Mouse (Mus musculus): ENCODE measurements around the gene Procr. TPM values are rescaled to one million over a fixed set of nuclear protein-coding genes. Genes with fewer than 3 reads are reported as not detected.
A peak's percentile ranks its signal among the peaks of the same experiment; 100 is the strongest.
"Not testable (repeated sequence)": the region's sequence is repeated elsewhere in the genome, so short reads cannot be mapped to it uniquely, and the experiment has no call there.

The Procr gene
- total RNA-seq (2021) = under 1 TPM; 0.71 to 0.96 TPM

GRCm38 (mm10) chr2:155751014-155751786 lies at the start of gene Procr:
TSS of gene Procr (plus strand) at chr2:155751117.
- no peak for DNase-seq (ENCODE audit: extremely low spot score in 1 of 2, low spot score in 1 of 2)

- DNase-seq (ENCODE audit: extremely low spot score in 1 of 2, low spot score in 1 of 2) = peak in 1 of 2 experiments; percentile 17
Observed at GRCm38 (mm10) chr2:155701399-155701919, 49.5 kb upstream of the Procr start.

- DNase-seq (ENCODE audit: extremely low spot score in 1 of 2, low spot score in 1 of 2) = no peak
Observed at GRCm38 (mm10) chr2:155703630-155704029, 47.3 kb upstream of the Procr start.

- peak in 1 of 2 experiments; percentile 29 for DNase-seq (ENCODE audit: extremely low spot score in 1 of 2, low spot score in 1 of 2)
Observed at GRCm38 (mm10) chr2:155707251-155707650, 43.7 kb upstream of the Procr start.

GRCm38 (mm10) chr2:155710557-155710956 lies 40.4 kb upstream of the Procr start:
- DNase-seq (ENCODE audit: extremely low spot score in 1 of 2, low spot score in 1 of 2) = no peak

GRCm38 (mm10) chr2:155717082-155717990 lies 33.6 kb upstream of the Procr start:
- no peak for DNase-seq (ENCODE audit: extremely low spot score in 1 of 2, low spot score in 1 of 2)

GRCm38 (mm10) chr2:155720585-155720984 lies 30.3 kb upstream of the Procr start:
- no peak for DNase-seq (ENCODE audit: extremely low spot score in 1 of 2, low spot score in 1 of 2)

GRCm38 (mm10) chr2:155724036-155724435 lies 26.9 kb upstream of the Procr start:
- DNase-seq (ENCODE audit: extremely low spot score in 1 of 2, low spot score in 1 of 2) = no peak

GRCm38 (mm10) chr2:155724526-155724925 lies 26.4 kb upstream of the Procr start:
- no peak for DNase-seq (ENCODE audit: extremely low spot score in 1 of 2, low spot score in 1 of 2)

- no peak for DNase-seq (ENCODE audit: extremely low spot score in 1 of 2, low spot score in 1 of 2)
Observed at GRCm38 (mm10) chr2:155726302-155726701, 24.6 kb upstream of the Procr start.

GRCm38 (mm10) chr2:155727764-155728395 lies 23.0 kb upstream of the Procr start:
- DNase-seq (ENCODE audit: extremely low spot score in 1 of 2, low spot score in 1 of 2) = no peak

- no peak for DNase-seq (ENCODE audit: extremely low spot score in 1 of 2, low spot score in 1 of 2)
Observed at GRCm38 (mm10) chr2:155728742-155729141, 22.2 kb upstream of the Procr start.

- DNase-seq (ENCODE audit: extremely low spot score in 1 of 2, low spot score in 1 of 2) = peak; percentile 66 to 84
Observed at GRCm38 (mm10) chr2:155729158-155729645, 21.7 kb upstream of the Procr start, which contains the start of gene Edem2. TSS of gene Edem2 (minus strand) at chr2:155729475.

GRCm38 (mm10) chr2:155735080-155735479 lies 15.8 kb upstream of the Procr start:
- no peak for DNase-seq (ENCODE audit: extremely low spot score in 1 of 2, low spot score in 1 of 2)

GRCm38 (mm10) chr2:155735766-155736165 lies 15.2 kb upstream of the Procr start, which contains the start of gene Gm17581:
TSS of gene Gm17581 (minus strand) at chr2:155735866.
- DNase-seq (ENCODE audit: extremely low spot score in 1 of 2, low spot score in 1 of 2) = not testable (repeated sequence)

- DNase-seq (ENCODE audit: extremely low spot score in 1 of 2, low spot score in 1 of 2) = no peak
Observed at GRCm38 (mm10) chr2:155736936-155737335, 14.0 kb upstream of the Procr start.

- no peak for DNase-seq (ENCODE audit: extremely low spot score in 1 of 2, low spot score in 1 of 2)
Observed at GRCm38 (mm10) chr2:155737803-155738202, 13.1 kb upstream of the Procr start.

GRCm38 (mm10) chr2:155742211-155742610 lies 8.7 kb upstream of the Procr start:
- no peak for DNase-seq (ENCODE audit: extremely low spot score in 1 of 2, low spot score in 1 of 2)

- DNase-seq (ENCODE audit: extremely low spot score in 1 of 2, low spot score in 1 of 2) = no peak
Observed at GRCm38 (mm10) chr2:155742931-155743337, 8.0 kb upstream of the Procr start.

- no peak for DNase-seq (ENCODE audit: extremely low spot score in 1 of 2, low spot score in 1 of 2)
Observed at GRCm38 (mm10) chr2:155743351-155743750, 7.6 kb upstream of the Procr start.
